Mouse (Mus musculus): ENCODE measurements around the gene Rnf7.
"Not testable (repeated sequence)": the region's sequence is repeated elsewhere in the genome, so short reads cannot be mapped to it uniquely, and the experiment has no call there.

The Rnf7 gene

DNA sequence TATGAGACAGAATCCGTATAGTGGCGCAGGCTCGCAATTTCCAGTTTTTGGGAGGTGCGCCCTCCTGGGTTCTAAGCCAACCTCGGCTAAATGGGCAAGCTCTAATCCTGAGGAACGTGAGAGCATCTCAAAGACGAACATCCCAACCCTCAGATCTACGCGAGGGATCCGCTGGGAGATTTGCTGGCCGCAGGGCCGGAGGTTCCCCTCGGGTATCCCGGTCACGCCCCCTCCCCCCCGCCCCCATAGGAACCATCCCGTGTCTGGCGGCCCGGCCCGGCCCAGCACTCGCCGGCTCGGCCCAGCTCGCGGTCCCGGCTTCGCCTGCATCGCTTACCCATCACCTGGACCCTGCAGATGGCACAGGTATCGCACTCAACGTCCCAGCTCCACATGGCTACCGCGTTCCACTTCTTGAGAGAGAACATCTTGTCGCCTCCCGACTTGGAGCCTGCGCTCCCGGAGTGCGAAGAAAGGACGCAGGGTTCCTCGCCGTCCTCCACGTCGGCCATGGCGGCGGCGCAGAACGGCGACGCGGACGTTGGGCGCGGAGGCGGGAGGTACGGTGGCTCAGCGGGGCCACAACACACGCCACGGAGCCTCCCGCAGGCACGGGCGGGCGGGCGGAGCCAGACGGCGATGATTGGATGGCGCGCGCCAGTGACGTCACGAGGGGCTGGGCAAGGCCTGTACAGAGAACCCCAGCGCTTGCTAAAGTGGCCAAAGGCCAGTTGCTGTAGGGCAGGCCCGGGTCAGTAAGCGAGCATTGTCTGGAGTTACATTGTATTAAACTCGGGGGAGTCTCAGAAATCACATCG lies at the start of gene Rnf7:
Gene Rnf7 (minus strand): TSS at position 605 of the 818 bp plus-strand sequence.
- peak; percentile 98 for DNase-seq (ENCODE audit: low spot score)

DNA sequence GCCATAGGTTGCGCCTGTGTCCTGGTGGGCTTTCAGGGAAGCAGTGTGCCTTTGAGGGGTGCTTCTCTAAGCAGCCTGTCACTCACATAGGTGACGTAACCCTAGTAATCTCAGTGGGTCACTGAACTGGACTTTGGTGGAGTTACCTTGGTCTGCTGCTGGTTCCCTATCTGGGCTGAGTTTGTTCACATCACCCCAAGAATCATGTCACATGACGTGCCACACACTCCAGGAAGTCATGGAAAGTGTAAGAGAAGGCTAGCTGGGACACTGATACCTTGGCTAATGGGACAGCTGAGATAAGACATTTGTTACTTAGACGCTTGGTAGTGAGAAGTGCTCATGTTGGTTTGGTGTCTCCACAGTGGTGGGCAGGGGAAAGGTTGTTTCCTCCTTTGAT lies 47.5 kb upstream of the Rnf7 start:
- DNase-seq (ENCODE audit: low spot score), result no peak

DNA sequence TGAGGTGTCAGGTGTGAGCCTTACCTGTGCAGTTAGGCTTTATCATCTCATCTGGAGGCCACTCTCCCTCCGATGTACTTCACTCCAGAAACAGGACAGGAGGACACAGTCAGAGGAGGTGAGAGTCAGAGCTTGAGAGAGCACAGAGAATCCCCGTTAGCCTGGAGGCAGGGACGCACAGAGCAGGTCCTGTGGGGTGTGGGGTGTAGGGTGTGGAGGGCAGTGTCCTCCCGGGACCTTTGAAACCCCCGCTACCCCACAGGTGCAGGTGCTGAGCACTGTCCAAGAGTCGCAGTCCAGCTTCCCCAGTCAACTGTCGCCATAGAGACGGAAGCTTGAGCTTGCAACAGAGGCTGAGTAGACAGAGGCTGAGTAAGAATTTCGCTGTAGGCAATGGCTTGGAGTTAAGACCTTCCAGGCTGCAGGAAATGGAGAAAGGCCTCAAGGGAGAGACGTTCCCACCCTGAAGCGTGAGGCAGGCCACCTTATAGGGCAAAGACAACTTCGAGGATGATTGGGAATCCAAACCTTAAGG lies 46.6 kb upstream of the Rnf7 start, which contains the start of gene Gm28729:
Gene Gm28729 (minus strand): TSS at position 293 of the 535 bp plus-strand sequence.
- no peak for DNase-seq (ENCODE audit: low spot score)

DNA sequence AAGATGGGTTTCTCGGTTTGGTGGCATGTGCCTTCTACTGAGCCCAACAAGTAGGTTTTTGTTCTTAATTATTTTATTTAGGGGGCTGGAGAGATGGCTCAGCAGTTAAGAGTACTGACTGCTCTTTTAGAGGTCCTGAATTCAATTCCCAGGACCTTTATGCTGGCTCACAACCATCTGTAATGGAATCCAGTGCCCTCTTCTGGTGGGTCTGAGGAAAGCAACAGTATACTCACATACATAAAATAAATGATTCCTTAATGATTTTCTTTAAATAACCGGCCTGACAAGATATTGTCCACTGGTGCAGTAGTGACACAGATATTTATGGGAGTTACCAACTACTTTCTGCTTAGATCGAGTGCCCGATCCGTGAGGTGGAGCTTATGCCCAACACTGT lies 44.7 kb upstream of the Rnf7 start:
- DNase-seq (ENCODE audit: low spot score), result no peak

DNA sequence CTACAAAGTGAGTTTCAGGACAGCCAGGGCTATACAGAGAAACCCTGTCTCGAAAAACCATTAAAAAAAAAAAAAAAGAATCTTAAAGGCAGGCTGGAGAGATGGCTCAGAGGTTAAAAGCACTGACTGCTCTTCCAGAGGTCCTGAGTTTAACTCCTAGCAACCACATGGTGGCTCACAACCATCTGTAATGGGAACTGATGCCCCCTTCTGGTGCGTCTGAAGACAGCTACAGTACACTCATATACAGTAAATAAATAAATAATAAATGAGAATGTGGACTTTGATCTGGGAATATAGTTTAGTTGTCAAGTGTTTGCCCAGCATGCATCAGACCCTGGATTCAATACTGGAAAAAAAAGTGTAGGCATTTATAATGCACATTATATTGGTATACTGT lies 43.1 kb upstream of the Rnf7 start:
- not testable (repeated sequence) for DNase-seq (ENCODE audit: low spot score)

DNA sequence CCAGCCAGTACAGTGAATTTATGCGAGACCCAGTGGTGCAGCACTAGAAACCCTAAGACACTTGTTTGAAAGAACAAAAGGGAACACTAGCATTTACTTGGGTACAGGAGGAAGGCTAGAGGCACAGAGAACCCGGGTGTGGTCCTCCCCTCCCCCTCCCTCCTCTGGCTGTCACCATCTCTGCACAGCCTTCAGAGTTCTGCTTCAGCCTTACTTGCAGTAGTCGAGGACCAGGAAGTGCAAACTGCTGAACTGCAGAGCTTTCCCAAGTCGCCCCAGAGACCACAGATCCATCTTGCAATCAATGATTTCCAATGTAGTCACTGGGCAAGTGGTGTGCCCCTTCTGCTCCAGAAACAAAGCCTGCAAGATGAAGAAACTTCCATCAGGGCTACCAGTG lies 39.0 kb upstream of the Rnf7 start:
- DNase-seq (ENCODE audit: low spot score), result no peak

DNA sequence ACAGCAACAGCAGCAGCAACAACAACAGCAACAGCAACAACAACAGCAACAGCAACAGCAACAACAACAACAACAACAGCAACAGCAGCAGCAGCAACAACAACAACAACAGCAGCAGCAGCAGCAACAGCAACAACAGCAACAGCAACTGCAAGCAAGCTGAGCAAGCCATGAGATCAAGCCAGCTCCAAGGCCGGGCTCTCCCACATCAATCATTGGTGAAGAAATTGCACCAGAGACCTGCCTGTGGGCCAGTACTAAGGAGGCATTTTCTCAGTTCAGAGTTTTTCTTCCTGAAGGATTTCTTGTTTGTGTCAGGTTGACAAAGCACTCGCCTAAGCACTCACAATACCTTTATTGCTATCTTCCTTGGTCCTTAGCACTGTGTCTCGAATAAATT lies 38.3 kb upstream of the Rnf7 start:
- DNase-seq (ENCODE audit: low spot score), result no peak

DNA sequence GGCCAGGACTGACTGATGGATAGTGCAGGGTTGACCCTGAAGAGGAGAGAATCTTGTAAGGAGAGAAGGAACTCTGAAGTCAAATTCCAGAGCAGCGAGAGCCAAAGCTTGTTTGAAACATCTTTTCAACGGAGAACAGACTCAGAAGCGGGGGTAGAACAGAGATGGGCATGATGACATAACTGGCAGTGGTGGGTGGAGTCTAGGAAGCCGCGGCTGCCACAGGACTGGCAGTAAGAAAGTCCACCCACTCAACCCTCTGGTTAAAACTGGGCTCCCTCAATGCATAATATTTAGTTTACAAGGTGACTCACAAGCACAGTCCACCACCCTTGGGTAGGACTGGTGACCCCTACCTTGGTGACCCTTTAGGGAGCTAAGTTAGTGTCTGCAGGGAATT lies 37.3 kb upstream of the Rnf7 start:
- DNase-seq (ENCODE audit: low spot score), result no peak

DNA sequence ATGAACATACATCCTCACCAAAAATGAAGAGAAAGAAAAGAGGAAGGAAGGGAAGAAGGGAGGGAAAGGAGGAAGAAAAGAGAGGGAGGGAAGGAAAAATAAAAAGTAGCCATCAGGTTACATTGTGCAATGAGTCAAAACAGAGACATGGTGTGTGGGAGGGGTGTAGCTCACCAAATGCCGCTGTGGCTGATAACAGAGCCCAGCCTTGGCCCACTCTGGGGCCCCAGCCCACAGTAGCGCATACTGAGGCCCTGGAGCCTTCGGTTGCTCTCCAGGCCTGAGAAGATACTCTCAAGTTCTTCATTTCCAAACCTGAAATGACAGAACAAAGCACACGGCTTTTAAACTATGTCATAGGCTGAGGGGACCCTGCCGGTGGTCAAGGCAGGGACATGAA lies 35.8 kb upstream of the Rnf7 start:
- no peak for DNase-seq (ENCODE audit: low spot score)

DNA sequence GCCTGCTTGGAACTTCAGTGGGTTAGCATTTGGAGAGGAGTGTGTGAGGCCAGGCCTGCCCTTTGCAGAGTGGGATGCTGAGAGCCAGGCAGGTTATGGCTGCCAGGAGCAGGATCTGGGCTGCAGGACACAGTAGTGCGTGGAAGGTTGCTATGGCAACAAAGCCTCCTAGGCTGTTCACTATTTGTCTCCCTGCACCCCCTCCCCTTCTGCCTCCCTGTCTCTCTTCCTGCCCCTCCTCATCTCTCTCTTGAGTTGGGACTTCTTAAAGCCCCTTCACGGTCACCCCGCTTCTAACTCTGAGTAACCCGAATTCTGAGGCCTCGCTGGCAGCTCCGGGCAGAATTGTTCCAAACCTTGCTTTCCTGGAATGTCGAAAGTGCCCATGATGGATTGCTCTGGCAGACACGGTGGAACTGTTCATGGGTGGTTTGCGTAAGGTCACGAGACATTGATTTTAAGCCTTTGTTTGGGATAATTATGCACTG lies 27.6 kb upstream of the Rnf7 start:
- peak; percentile 82 for DNase-seq (ENCODE audit: low spot score)

DNA sequence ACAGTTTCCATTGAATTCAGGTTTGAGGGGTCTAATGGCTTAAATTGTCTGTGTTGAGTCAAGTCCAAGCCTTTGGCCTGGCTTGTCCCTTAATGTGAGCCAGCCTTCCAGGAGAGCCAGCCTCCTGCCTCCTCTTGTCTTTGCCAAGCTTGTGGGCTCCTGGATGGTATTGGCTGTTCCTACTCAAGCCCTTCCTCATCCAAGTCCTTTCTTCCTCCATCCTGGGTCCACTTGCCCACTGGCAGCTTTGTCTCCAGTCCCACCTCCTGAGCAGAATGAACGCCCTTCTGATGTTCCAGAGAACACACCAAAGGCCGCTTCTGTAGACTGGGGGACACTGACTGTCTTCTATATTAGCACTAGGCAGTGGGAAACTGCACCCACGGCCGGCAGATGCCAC lies 26.7 kb upstream of the Rnf7 start:
- DNase-seq (ENCODE audit: low spot score), result no peak

DNA sequence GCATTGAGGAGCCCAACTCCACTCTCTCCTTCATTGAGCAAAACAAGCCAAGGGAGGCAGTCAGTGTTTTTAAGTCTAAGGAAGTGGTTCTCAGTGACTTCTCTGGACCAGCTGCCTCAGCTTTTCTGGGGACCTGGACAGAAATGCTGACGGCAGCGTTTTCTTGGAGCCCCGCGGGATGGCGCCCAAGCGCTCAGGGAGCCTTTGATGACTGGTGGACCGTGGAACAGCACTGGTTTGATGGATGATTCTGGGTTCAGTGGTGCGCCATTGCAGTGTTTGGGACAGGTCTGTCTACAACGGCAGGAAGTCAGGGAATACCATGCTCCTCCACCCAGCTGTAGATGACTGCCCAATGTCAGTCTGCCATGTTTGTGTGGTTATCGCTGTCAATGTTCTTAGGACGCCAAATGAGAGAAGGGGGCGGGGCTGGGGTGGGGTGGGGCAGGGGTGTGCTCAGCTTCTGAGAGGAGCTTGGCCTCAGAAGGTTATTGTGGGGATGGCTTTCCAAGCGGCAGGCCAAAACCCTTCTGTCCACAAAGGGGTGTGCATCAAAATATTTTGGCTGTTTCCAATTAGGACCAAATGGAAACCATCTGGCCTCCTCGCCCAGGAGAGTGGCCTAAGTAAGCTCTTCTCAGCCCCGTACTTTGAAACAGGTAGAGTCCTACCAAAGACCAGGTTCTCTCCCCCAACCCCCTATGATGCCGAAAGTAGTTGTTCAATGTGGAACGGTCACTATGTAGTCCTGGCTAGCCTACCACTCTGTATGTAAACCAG lies 25.8 kb upstream of the Rnf7 start:
- DNase-seq (ENCODE audit: low spot score), result peak; percentile 36

DNA sequence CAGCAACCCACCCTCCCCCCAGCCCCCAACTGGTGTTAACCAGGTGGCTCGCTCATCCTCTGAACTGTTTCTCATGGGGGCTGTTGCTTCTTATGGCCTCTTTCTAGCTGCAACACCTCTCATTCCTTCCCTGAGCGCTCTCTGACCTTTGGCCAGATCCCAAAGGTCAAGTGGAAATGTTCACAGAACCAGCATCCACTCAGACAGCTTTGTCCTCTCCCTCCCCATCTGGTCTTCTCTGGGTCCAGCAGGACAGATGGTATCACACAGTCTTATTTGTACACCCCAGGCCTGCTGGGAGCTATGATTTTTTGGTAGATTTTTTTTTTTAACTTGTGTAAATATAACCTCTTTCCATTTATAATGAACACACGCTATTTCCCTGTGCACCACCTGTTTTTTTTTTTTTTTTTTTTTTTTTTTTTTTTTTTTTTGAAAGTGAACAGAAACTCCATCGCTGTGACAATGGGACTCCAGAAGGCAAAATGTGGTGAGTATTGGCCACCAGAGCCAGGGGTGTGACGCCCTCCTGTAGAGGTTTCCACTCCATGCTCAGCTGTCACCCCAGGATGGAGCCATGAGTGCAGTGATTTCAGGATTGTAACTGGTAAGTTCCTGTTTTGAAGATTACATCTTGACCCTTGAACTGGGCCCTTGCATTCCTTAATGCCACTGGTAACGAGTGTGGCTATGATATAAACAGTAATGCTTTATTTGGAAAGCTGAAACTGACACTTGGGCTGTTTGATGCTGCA lies 24.6 kb upstream of the Rnf7 start:
- no peak for DNase-seq (ENCODE audit: low spot score)

DNA sequence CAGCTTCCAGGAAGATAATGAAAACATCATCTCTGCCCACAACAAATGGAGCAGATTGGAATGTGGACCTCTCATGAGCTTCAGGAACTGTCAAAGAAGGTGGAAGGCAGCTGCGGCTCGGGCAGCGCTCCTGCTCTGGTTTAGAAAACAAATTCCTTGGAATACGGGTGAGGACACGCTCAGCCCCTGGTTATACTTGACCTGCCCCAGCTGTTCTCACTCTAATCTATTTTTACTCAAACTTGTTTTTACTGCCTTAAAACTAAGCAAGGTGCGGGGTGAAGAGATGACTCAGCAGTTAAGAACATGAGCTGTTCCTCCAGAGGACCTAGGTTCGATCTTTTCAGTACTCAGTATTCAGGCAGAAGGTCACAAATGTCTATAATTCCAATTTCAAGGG lies 22.7 kb upstream of the Rnf7 start:
- no peak for DNase-seq (ENCODE audit: low spot score)

DNA sequence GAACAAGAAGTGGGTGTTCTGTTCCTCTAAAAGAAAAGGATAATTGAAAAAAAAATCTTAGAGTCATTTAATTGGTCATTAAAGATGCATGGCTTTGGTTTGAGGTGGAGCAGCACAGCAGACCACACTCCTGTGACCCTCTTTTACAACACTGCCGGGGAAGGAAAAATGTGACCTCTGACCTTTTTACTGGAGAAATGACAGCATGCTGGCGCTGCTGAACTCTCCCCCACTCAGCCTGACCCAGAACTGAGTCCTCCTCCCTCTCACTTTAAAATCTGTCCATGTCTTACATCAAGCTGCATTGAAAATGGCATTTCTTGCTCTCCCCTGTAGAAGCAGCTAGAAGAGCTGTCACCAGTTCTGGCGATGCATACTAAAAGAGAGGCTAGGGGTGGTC lies 14.7 kb upstream of the Rnf7 start:
- peak; percentile 63 for DNase-seq (ENCODE audit: low spot score)

DNA sequence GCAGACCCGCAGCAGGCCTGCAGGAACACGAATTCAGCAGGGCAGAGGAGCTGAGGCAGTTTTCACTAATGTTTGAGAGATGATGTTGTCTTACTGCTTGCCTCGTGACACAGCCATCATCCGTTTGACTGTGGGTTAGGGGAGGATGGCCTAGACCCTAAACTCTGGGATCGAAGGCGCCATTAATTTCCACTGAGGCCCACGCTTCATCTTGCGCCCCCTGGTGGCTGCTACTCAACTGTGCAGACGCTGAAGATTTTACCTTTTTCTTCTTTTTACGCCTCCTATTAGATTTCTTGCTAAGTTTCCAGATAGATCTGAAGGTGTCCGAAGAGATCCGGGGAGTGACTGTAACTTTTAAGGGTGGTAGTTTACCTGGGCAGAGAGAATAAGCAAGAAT lies 13.3 kb upstream of the Rnf7 start:
- peak; percentile 72 for DNase-seq (ENCODE audit: low spot score)

DNA sequence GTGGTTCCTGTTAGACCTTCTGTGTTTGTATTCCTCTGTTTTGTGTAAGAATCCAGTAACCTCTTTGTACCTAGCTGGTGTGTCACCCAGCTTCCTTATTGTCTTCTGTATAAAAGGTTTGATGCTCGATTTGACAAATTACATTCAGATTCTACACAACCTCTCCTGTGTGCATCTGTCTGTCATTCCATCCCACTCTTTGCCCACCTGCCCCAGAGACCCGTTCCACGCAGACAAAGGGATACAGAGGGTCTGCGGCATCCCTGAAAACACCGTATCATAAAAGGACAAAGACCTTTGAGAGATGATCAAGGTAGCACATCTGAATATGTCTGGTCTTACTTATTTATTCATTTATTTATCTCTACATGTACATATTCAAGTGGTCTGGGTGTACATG lies 9.4 kb upstream of the Rnf7 start:
- DNase-seq (ENCODE audit: low spot score), result not testable (repeated sequence)

DNA sequence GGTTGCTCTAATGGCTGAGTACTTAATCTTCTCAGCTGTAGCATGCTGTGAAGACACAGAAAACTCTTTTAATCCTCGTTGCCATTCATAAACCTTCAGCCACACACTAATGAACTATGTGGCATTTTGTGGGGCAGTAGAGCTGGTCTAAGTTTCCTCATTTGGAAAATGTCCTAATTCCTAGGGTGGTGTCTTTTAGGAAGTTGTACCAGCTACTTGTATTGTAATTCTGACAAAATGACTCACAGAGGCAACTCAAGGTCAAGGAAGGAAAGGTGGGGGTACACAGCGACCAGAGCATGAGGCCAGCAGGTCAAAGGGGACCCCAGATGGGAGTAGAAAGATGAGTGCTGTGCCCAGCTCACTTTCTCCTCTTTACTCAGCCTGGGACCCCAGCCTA lies 5.2 kb upstream of the Rnf7 start:
- DNase-seq (ENCODE audit: low spot score), result no peak

DNA sequence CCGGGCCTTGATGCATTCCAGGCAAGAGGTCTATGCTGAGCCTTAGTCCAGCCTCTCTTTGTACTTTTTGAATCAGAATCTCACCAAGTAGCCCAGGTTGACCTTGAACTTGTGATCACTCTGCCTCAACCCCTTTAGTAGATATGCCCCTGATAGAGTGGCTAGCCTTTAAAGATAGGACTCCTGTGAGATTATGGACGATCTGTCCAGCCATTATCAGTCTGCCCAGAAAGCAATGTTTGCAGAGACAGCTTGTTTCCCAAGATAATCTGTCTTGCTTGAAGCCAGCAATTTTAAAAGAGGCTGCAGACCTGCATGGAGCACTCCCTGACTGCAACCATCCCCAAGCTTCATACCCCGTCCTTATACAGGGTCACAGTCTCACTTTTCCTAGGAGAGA lies 4.6 kb upstream of the Rnf7 start:
- no peak for DNase-seq (ENCODE audit: low spot score)

DNA sequence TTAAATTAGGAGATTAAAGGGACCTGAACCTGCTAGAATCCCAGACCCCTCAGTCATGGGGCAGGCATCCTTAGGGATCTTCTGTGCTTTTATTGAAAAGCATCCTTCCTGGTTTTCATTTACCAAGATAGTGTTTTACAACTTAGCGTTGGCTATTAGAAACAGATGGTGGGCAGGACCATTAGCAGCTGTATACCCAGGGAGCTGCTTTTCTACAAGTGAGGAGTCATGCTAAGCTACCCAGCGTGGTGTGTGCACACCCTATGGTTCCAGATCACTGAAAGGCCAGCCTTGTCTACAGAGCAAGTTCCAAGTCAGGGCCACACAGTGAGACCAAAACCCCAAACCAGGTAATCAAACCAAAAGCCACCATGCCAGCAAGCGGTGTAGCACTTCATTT lies 6.1 kb downstream of the Rnf7 start:
- DNase-seq (ENCODE audit: low spot score), result peak; percentile 35

DNA sequence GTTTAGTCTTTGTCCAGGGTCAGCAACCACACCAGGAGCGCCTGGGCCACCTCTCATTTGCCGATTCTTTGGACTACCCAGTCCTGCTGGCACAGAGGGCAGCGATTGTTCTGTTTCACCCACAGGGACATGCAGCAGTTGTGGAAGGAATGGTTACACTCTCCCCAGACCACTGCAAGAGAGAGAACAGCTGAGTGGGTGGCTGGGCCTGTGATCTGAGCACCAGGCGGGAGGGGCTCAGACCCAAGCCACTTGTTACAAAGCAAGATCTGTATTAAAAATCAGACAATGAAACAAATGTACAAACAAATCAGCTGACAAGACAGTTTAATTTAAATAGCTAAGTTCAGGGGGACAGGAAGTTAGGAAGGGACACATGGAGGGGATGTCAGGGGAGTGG lies 6.8 kb downstream of the Rnf7 start:
- not testable (repeated sequence) for DNase-seq (ENCODE audit: low spot score)

DNA sequence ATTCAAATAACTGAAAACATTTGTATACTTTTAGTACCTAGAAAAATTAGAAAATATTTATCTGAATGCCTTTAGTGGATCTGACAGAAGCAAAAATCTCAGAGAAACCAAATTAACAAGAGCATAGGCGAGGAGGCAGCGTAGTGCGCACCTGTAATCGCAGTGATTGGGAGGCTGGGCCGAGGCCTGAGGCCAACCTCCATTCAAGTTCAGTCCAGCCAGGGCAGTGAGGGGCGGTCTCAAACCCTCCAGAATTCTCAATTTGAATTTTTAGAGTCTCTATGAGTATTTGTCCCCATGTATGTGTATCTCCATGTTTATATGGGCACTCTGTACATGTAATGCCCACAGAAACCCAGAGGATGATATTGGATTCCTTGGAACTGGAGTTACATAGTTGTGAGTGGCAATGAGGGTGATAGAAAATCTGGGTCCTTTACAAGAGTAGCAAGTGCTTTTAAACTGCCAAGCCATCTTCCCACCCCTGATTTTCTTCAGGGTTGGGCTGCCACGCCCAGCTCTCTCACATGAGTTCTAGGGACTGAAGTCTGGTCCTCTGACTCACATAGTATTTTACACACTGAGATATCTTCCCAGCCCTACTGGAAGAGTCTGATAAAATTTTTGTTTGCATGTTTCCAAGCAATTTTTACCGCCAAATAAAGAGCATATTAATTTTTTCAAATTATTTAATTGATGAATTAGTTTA lies 8.1 kb downstream of the Rnf7 start:
- no peak for DNase-seq (ENCODE audit: low spot score)
